Mouse (Mus musculus) lung, postnatal 0 days (tissue): ENCODE data around the gene Pigx. TPM values are rescaled to one million over a fixed set of nuclear protein-coding genes. Genes with fewer than 3 reads are reported as not detected.

Source experiments
- ATAC-seq: fragments of 200-750 bp; cut with Nextera tagmentation; 2 replicates; pipeline ENCODE4 v1.8.0; 2017; ENCODE audit warnings: moderate library complexity
- DNase-seq: peaks from one replicate; pipeline ENCODE4 v3.0.0-alpha.2; 2016; ENCODE audit warnings: low spot score
- H3K27ac ChIP-seq: fragments of 300-500 bp; sonication (generic); 2 replicates; pipeline ENCODE4 v1.5.1; 2014; ENCODE audit warnings: antibody characterized with exemption, mild to moderate bottlenecking, low read length, mixed read lengths
- H3K27me3 ChIP-seq: fragments of 300-500 bp; sonication (generic); replicated peaks from 2 replicates; pipeline ENCODE4 v1.6.1; 2014; ENCODE audit warnings: low read length, mixed read lengths; ENCODE audit not compliant: insufficient read depth
- H3K36me3 ChIP-seq: fragments of 300-500 bp; sonication (generic); 2 replicates; pipeline ENCODE4 v1.6.1; 2014; ENCODE audit warnings: low read length, mixed read lengths; ENCODE audit not compliant: insufficient read depth
- H3K4me1 ChIP-seq: fragments of 300-500 bp; sonication (generic); 2 replicates; pipeline ENCODE4 v1.6.1; 2014; ENCODE audit warnings: antibody characterized with exemption, low read depth, low read length, mixed read lengths; ENCODE audit not compliant: insufficient read depth
- H3K4me2 ChIP-seq: fragments of 300-500 bp; sonication (generic); replicated peaks from 2 replicates; pipeline ENCODE4 v1.6.1; 2014; ENCODE audit warnings: low read depth, mild to moderate bottlenecking, low read length, moderate library complexity, mixed read lengths
- H3K4me3 ChIP-seq: fragments of 300-500 bp; sonication (generic); 2 replicates; pipeline ENCODE4 v1.5.1; 2014; ENCODE audit warnings: low read depth, low read length
- H3K9ac ChIP-seq: fragments of 300-500 bp; sonication (generic); replicated peaks from 2 replicates; pipeline ENCODE4 v1.6.1; 2014; ENCODE audit warnings: low read depth, mild to moderate bottlenecking
- H3K9me3 ChIP-seq: fragments of 300-500 bp; sonication (generic); 2 replicates; pipeline ENCODE4 v1.6.1; 2016; ENCODE audit warnings: low read length, mixed read lengths
- CTCF ChIP-seq: IDR thresholded peaks from 2 replicates; pipeline ENCODE4 v1.5.1; 2016; ENCODE audit warnings: antibody characterized with exemption, mild to moderate bottlenecking
- EP300 ChIP-seq: IDR thresholded peaks from 2 replicates; pipeline ENCODE4 v1.6.1; 2016; ENCODE audit warnings: antibody characterized with exemption, mild to moderate bottlenecking, control low read depth
- WGBS: fragments of 180-500 bp; shearing (Covaris S2); extraction: QIAGEN DNeasy Blood & Tissue Kit; methylation state at CpG from one replicate; pipeline ENCODE4 v1.1.7; 2014; 5-methylcytosine and 5-hydroxymethylcytosine counted together
- polyA plus RNA-seq: library from polyadenylated mRNA; unstranded; fragments of >200 nt; fragmentation: Nextera tagmentation; extraction: Ambion mirVana; gene quantifications from 2 replicates; pipeline ENCODE4 v1.2.1, GENCODE M21; 2015

Pigx gene
- polyA plus RNA-seq, 1 experiment from 2014 or later: 61.4 TPM

DNA sequence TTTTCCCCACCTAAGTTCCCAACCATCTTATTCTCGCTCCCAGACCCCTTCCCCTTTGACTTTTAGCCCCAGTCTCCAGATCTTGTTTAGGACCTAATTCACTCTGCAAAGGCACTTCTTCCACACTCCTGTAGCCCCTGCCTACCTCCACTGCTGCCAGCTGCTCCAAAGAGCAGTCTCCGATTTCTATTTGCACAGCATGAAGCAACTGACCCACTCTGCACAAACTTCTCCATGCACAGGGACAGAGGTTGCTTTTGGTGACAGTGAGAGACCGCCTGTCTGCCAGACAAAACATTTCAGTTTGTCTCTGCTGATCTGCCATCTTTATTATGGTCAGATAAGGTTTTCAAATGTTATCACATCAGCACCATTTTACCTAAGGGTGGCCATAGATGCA is 33.6 kb upstream of the Pigx start:
- Histone ChIP-seq H3K27ac (no peak overlapping the region), H3K36me3 (no peaks in the 10 kb centered on the region), H3K9me3 (no peaks in the 10 kb centered on the region), H3K4me2 (no peak overlapping the region), H3K9ac (no peak overlapping the region), H3K4me1 (no peaks in the 10 kb centered on the region; the same call in 1 of the 2 replicates), H3K4me3 (no peak overlapping the region), H3K27me3 (no peaks in the 10 kb centered on the region)
- ATAC-seq: no peak
- 64% methylated on average over 3 of the region's 3 CpGs for WGBS
- TF ChIP-seq CTCF (no peak), EP300 (no peak)
- DNase-seq: no peak

DNA sequence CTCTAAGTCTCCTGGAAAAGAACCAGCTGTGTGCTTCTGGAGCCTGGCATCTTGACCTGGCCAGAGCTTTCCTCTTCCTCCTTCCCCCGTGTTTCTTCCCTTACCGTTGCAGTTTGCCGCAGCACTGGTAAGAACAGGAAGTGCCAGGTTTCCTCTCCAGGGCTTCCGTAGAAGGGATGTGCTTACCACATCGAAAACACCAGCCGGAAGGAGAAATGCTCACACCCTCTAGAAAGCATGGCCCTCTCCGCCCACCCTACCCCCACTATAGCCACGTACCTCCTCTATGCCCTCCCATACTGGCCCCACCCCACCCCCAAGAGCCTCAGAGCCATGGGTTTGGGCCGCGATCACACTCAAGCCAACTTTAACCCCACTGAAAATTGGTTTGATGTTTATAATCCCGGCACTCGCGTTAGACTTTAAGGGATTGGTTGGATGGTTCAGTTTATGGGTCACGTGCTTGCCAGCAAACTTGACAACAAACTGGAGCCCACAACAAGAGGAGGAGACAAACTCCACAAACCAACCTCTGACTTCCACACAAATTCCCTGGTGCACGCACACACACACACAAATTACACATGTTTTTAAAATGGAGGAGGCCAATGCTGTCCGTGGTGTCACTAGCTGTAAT is 30.8 kb upstream of the Pigx start:
- ATAC-seq (peak; percentile 91), DNase-seq (peak; percentile 87)
- Histone ChIP-seq H3K27ac (peak overlapping the region; percentile 85), H3K4me1 (no peaks in the 10 kb centered on the region; the same call in 1 of the 2 replicates), H3K27me3 (no peaks in the 10 kb centered on the region), H3K9ac (no peak overlapping the region), H3K4me3 (peak overlapping the region; percentile 17; the same call in 1 of the 2 replicates), H3K9me3 (no peaks in the 10 kb centered on the region), H3K36me3 (no peaks in the 10 kb centered on the region), H3K4me2 (peak overlapping the region; percentile 48)
- WGBS: 45% methylated on average over 16 of the region's 16 CpGs
- TF ChIP-seq EP300 (peak; percentile 91), CTCF (no peak)

DNA sequence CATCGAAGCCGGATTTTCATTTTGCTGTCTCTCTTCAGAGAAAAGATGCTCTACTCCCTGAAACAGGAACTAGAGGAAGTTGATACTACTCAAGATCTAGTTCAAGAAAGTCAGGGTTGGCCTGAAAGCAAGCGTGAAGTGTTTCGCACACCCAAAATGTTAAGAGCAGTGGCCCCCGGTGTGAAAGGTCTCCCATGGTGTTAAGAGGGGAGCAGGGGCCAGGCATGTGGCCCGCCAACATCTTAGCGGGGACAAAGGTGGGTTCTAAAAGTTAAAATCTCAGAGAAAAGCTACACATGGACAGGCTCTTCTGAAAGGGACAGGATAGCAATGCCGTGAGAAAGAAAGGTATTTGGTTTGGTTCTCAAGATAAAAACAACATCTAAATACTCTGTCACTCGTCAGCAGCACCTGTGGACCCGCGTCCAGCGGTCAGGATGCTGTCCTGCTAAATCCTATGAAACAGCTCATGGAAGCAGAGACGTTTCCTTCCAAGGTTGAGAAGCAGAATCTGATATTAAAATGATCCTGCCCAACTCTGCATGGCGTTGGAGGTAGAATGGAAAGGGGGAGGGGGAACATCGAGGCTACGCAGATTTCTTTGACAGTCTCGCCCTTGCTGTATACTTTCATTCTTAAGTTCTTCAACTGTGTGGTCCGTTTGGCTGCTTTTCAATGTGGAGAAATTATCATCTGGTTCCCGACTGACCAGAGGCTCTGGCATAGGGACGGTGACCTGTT is 30.1 kb upstream of the Pigx start:
- TF ChIP-seq EP300 (no peak), CTCF (no peak)
- H3K9ac ChIP-seq: no peak overlapping the region
- no peaks in the 10 kb centered on the region; the same call in 1 of the 2 replicates for H3K4me1 ChIP-seq
- 53% methylated on average over 20 of the region's 20 CpGs for WGBS
- H3K4me2 ChIP-seq: peak overlapping the region; percentile 48
- no peaks in the 10 kb centered on the region for H3K9me3 ChIP-seq
- H3K36me3 ChIP-seq: no peaks in the 10 kb centered on the region
- ATAC-seq (peak; percentile 22), DNase-seq (no peak)
- H3K27ac ChIP-seq: peak overlapping the region; percentile 85
- H3K4me3 ChIP-seq: peak overlapping the region; percentile 17; the same call in 1 of the 2 replicates
- no peaks in the 10 kb centered on the region for H3K27me3 ChIP-seq

DNA sequence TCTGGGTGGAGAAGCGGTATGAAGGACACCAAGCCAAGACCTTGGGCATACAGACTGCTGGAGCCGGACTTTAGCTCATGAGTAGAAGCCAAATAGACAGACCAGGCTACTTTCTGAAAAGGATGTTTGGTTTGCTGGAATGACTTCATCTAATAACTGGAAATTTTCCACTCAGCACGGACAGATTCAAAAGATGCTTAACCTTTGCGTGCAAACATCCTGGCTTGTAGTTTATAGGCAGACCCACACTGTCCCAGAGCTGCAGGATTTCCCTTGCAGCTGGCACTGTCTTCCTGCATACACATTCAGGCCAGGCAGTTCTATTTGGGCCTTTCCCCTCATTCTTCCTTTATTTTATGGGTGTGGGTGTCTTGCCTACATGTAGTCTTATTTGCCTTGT is 27.5 kb upstream of the Pigx start:
- Histone ChIP-seq H3K36me3 (no peaks in the 10 kb centered on the region), H3K4me3 (no peak overlapping the region), H3K9me3 (no peaks in the 10 kb centered on the region), H3K9ac (no peak overlapping the region), H3K27me3 (no peaks in the 10 kb centered on the region), H3K27ac (peak overlapping the region; percentile 62), H3K4me2 (no peak overlapping the region), H3K4me1 (no peaks in the 10 kb centered on the region; the same call in 1 of the 2 replicates)
- DNase-seq (peak; percentile 54), ATAC-seq (peak; percentile 72)
- 54% methylated on average over 4 of the region's 4 CpGs for WGBS
- no peak for TF ChIP-seq CTCF
- TF ChIP-seq EP300: peak; percentile 94

DNA sequence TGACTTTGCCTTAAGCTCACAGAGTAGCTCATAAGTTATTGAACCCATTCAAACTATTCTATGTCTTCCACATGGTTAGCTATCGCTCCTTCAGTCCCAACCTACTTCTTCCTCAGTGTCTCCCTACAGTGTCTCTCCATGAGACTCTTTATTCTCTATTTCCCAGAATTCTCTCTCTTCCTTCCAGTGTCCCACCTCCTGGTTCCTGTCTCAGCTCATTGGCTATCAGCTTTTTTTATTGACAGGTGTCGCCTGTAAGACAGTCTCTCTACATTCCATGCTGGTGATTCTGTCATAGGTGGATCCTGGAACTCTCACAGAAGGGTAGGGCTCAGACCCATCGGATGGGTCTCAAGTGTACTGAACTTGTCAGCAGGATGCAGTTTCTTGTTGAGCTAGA is 25.8 kb upstream of the Pigx start:
- Histone ChIP-seq H3K36me3 (no peaks in the 10 kb centered on the region), H3K4me2 (no peak overlapping the region), H3K4me3 (no peak overlapping the region), H3K9ac (no peak overlapping the region), H3K4me1 (no peaks in the 10 kb centered on the region; the same call in 1 of the 2 replicates), H3K9me3 (no peaks in the 10 kb centered on the region), H3K27ac (peak overlapping the region; percentile 69; the same call in 1 of the 2 replicates), H3K27me3 (no peaks in the 10 kb centered on the region)
- WGBS: 78% methylated on average over 3 of the region's 3 CpGs
- ATAC-seq: no peak
- no peak for DNase-seq
- TF ChIP-seq EP300 (no peak), CTCF (no peak)

DNA sequence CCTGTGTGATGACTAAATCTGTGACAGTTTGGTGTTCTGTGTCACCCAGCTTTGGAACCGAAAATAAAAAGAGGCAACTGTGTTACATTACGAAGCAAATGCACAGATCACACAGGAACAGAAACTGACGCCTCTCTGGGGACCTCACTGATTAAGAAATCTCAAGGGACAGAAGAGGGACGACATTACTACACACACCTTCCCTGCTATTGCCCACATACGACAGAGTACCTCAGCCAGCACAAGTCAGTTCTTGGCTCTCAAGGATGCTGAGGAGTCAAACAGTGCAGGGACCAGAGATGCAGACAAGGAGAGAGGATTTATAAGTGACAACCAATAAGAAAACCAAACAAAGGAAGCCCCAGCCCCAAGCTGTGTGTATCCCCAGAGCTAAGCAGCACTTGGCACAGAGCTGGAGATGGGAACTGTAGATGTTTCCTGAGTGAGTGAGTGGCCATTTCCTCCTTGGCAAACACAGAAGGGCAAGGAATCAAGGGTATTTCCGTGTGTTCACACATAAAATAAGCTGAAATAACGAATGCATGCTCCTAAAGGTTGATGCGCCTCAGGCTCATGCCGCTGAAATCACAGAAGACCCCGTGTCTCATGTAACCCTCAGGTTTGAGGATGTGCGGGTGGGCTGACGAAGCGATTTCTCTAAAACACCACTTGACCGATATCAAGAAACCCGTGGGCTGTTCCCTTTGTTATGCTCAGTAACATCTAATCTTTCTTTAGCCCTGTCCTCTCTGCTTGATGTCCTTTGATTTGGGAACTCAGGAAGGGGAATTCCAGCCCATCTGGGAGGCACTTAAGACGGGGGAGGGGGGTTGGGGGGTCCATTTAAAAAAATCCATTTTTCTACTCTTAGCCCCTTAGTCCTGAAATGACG is 25.1 kb upstream of the Pigx start:
- Histone ChIP-seq H3K36me3 (no peaks in the 10 kb centered on the region), H3K27ac (peak overlapping the region; percentile 69), H3K27me3 (no peaks in the 10 kb centered on the region), H3K4me1 (no peaks in the 10 kb centered on the region; the same call in 1 of the 2 replicates), H3K9ac (no peak overlapping the region), H3K4me3 (no peak overlapping the region), H3K9me3 (no peaks in the 10 kb centered on the region), H3K4me2 (no peak overlapping the region)
- ATAC-seq: peak; percentile 83
- DNase-seq: peak; percentile 59
- 44% methylated on average over 17 of the region's 17 CpGs for WGBS
- TF ChIP-seq EP300 (peak; percentile 84), CTCF (no peak)
